Mouse (Mus musculus): Measurements from ENCODE around the gene Kmt2c. TPM values are rescaled to one million over a fixed set of nuclear protein-coding genes. Genes with fewer than 3 reads are reported as not detected.

The Kmt2c gene
- polyA plus RNA-seq (2017; shearing (Covaris generic)) = 81.6 TPM

GRCm38 (mm10) chr5:25498346-25498820, at the start of gene Kmt2c:
Kmt2c (minus strand) TSS chr5:25498783.

GRCm38 (mm10) chr5:25515767-25516166, 17.2 kb upstream of the Kmt2c start, which contains the start of gene Cct8l1:
Cct8l1 (plus strand) TSS chr5:25516067.

GRCm38 (mm10) chr5:25222752-25223702, 275.6 kb downstream of the Kmt2c start, which contains the start of gene E130116L18Rik:
E130116L18Rik (minus strand) TSS chr5:25223153.

Other genes with a start within 250 kb of the Kmt2c start
- gene Cct8l1, start 17.3 kb upstream of the Kmt2c start, polyA plus RNA-seq (2017; shearing (Covaris generic)) = not detected
- 6.6 TPM for gene Xrcc2, start 207.0 kb upstream of the Kmt2c start, polyA plus RNA-seq (2017; shearing (Covaris generic))

Measured in effector memory CD4-positive, alpha-beta T cell, adult 5 months (primary cell).